Mouse (Mus musculus) thymus, adult 2 months (tissue): Measurements from ENCODE around the gene Vsig10.

Experiments used
- CTCF ChIP-seq: fragments of 200-500 bp; IDR thresholded peaks from 2 replicates; pipeline ENCODE4 v1.5.1; 2012; ENCODE audit warnings: mild to moderate bottlenecking, control low read depth, low read length, moderate library complexity, borderline replicate concordance; ENCODE audit not compliant: control insufficient read depth, poor library complexity, insufficient read depth; ENCODE audit errors: extremely low read depth
- POLR2A ChIP-seq: fragments of 200-500 bp; IDR thresholded peaks from 2 replicates; pipeline ENCODE4 v1.6.1; 2012; ENCODE audit warnings: mild to moderate bottlenecking, low read length, control low read depth, moderate library complexity; ENCODE audit not compliant: control insufficient read depth, poor library complexity, insufficient read depth; ENCODE audit errors: extremely low read depth

DNA sequence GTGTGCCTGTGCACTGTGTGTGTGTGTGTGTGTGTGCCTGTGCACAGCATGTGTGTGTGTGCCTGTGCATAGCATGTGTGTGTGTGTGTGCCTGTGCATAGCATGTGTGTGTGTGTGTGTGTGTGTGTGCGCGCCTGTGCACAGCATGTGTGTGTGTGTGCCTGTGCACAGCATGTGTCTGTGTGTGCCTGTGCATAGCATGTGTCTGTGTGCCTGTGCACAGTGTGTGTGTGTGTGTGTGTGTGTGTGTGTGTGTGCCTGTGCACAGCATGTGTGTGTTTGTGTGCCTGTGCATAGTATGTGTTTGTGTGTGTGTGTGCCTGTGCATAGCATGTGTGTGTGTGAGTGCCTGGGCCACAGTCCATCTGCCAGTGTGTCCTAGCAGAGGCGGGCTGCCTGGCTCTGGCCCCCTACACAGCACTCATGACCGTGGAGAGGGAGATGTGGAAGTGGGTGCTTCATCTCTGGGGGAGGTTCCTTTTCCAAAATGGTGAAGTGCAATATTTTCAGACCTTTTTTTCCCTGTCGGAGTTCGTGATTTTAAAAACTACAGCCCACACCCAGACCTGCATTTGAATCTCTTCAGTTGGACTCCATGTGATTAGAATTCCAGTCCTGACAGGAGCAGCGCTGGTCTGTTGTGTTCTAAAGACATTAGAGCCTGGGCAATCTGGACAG lies 55.6 kb downstream of the Vsig10 start:
- TF ChIP-seq CTCF (no peak), POLR2A (no peak)
